Mouse (Mus musculus) stomach, postnatal 0 days (tissue): ENCODE measurements around the gene Sike1. TPM values are rescaled to one million over a fixed set of nuclear protein-coding genes. Genes with fewer than 3 reads are reported as not detected.
A peak's percentile ranks its signal among the peaks of the same experiment; 100 is the strongest.

ENCODE experiments used
- ATAC-seq: fragments of 200-750 bp; cut with Nextera tagmentation; 2 replicates; pipeline ENCODE4 v1.8.0; 2017; ENCODE audit not compliant: low FRiP score, low TSS enrichment
- DNase-seq: peaks from one replicate; pipeline ENCODE4 v3.0.0-alpha.2; 2016; ENCODE audit warnings: low spot score
- H3K27ac ChIP-seq: fragments of 300-500 bp; sonication (generic); replicated peaks from 2 replicates; pipeline ENCODE4 v1.5.1; 2014; ENCODE audit warnings: mild to moderate bottlenecking, control low read depth
- H3K27me3 ChIP-seq: fragments of 300-500 bp; sonication (generic); 2 replicates; pipeline ENCODE4 v1.6.1; 2014; ENCODE audit warnings: low read length; ENCODE audit not compliant: control insufficient read depth, insufficient read depth
- H3K36me3 ChIP-seq: fragments of 300-500 bp; sonication (generic); 2 replicates; pipeline ENCODE4 v1.6.1; 2014; ENCODE audit warnings: low read length, mixed read lengths; ENCODE audit not compliant: control insufficient read depth, insufficient read depth
- H3K4me1 ChIP-seq: fragments of 300-500 bp; sonication (generic); replicated peaks from 2 replicates; pipeline ENCODE4 v1.6.1; 2014; ENCODE audit warnings: antibody characterized with exemption; ENCODE audit not compliant: control insufficient read depth, insufficient read depth
- H3K4me2 ChIP-seq: fragments of 300-500 bp; sonication (generic); replicated peaks from 2 replicates; pipeline ENCODE4 v1.6.1; 2014; ENCODE audit warnings: low read depth, mild to moderate bottlenecking, control low read depth, moderate library complexity
- H3K4me3 ChIP-seq: fragments of 300-500 bp; sonication (generic); 2 replicates; pipeline ENCODE4 v1.5.1; 2014; ENCODE audit warnings: low read depth, low read length, control low read depth
- H3K9ac ChIP-seq: fragments of 300-500 bp; sonication (generic); 2 replicates; pipeline ENCODE4 v1.6.1; 2014; ENCODE audit warnings: mild to moderate bottlenecking, low read length, control low read depth, mixed read lengths
- H3K9me3 ChIP-seq: fragments of 300-500 bp; sonication (generic); 2 replicates; pipeline ENCODE4 v1.6.1; 2016; ENCODE audit warnings: low read length; ENCODE audit not compliant: control insufficient read depth
- CTCF ChIP-seq: IDR thresholded peaks from 2 replicates; pipeline ENCODE4 v1.5.1; 2016; ENCODE audit warnings: antibody characterized with exemption, low read depth, mild to moderate bottlenecking, moderate library complexity
- EP300 ChIP-seq: optimal IDR thresholded peaks from 2 replicates; pipeline ENCODE3; 2016; ENCODE audit warnings: antibody characterized with exemption
- WGBS: fragments of 180-500 bp; shearing (Covaris S2); extraction: QIAGEN DNeasy Blood & Tissue Kit; methylation state at CpG from one replicate; pipeline ENCODE4 v1.1.7; 2014; 5-methylcytosine and 5-hydroxymethylcytosine counted together
- polyA plus RNA-seq: library from polyadenylated mRNA; unstranded; fragments of >200 nt; fragmentation: Nextera tagmentation; extraction: Ambion mirVana; gene quantifications from 2 replicates; pipeline ENCODE4 v1.2.1, GENCODE M21; 2015

Sike1 gene
- polyA plus RNA-seq, 1 experiment from 2014 or later, result 45.2 TPM

- no peaks in the 10 kb centered on the region for H3K9me3 ChIP-seq
- H3K27ac ChIP-seq, result no peak overlapping the region
- H3K36me3 ChIP-seq, result no peaks in the 10 kb centered on the region
- H3K9ac ChIP-seq, result no peak overlapping the region
- WGBS, result 57% methylated on average over 2 of the region's 2 CpGs
- TF ChIP-seq EP300, result no peak
- no peak for TF ChIP-seq CTCF
- H3K4me2 ChIP-seq, result no peak overlapping the region
- no peak overlapping the region for H3K4me3 ChIP-seq
- H3K27me3 ChIP-seq, result no peaks in the 10 kb centered on the region
- ATAC-seq (no peak), DNase-seq (no peak)
- peaks cover 3% of the 10 kb centered on the region; the same call in 1 of the 2 replicates for H3K4me1 ChIP-seq
Measured at GRCm38 (mm10) chr3:103017350-103017749, 21.8 kb downstream of the Sike1 start.

DNA sequence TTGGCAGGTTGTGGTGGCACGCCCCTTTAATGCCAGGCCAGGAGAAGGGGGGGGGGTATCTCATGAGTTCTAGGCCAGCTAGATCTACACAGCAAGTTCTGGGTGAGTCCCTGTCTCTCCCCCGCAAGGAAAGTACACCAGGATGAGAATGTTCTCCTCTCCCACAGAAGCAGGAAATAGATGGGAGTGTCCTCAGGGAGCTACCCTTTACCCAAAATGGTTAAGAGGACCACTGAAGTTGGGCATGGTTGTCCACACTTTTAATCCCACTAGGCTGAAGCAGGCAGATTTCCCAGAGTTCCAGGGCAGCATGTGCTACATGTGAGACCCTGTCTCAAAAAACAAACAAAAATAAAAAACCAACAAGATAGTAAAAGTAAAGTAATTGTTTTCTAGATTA is 24.0 kb downstream of the Sike1 start:
- H3K36me3 ChIP-seq, result no peaks in the 10 kb centered on the region
- H3K27me3 ChIP-seq, result no peaks in the 10 kb centered on the region
- H3K9me3 ChIP-seq, result no peaks in the 10 kb centered on the region
- DNase-seq (no peak), ATAC-seq (no peak)
- WGBS, result 85% methylated on average over 2 of the region's 2 CpGs
- TF ChIP-seq EP300 (no peak), CTCF (no peak)
- peaks cover 3% of the 10 kb centered on the region; the same call in 1 of the 2 replicates for H3K4me1 ChIP-seq
- no peak overlapping the region for H3K4me3 ChIP-seq
- H3K9ac ChIP-seq, result no peak overlapping the region
- H3K4me2 ChIP-seq, result no peak overlapping the region
- no peak overlapping the region; the same call in 1 of the 2 replicates for H3K27ac ChIP-seq

- H3K4me3 ChIP-seq, result peak within 1 kb of the TSS; percentile 96
- peak within 1 kb of the TSS; percentile 69 for H3K4me2 ChIP-seq
- peak; percentile 97 for DNase-seq
- peak within 1 kb of the TSS; percentile 98 for H3K27ac ChIP-seq
- H3K4me1 ChIP-seq, result peaks cover 3% of the 10 kb centered on the region; the same call in 1 of the 2 replicates
- no peaks in the 10 kb centered on the region for H3K9me3 ChIP-seq
- TF ChIP-seq CTCF (peak; percentile 44; the same call in 1 of the 2 replicates), EP300 (peak; percentile 96)
- WGBS, result under 1% methylated on average over 55 of the region's 55 CpGs
- no peaks in the 10 kb centered on the region for H3K27me3 ChIP-seq
- ATAC-seq, result peak; percentile 97
- H3K9ac ChIP-seq, result peak within 1 kb of the TSS; percentile 98
- H3K36me3 ChIP-seq, result no peaks in the 10 kb centered on the region
Measured at GRCm38 (mm10) chr3:103020249-103020942, 24.9 kb downstream of the Sike1 start, which contains the start of gene Csde1. TSS of gene Csde1 (plus strand) at chr3:103020426.

- TF ChIP-seq CTCF, result no peak
- no peak for TF ChIP-seq EP300
- Histone ChIP-seq H3K27ac (peak overlapping the region; percentile 98), H3K36me3 (no peaks in the 10 kb centered on the region), H3K27me3 (no peaks in the 10 kb centered on the region), H3K4me3 (peak overlapping the region; percentile 96), H3K9ac (peak overlapping the region; percentile 98), H3K9me3 (no peaks in the 10 kb centered on the region), H3K4me1 (peaks cover 3% of the 10 kb centered on the region; the same call in 1 of the 2 replicates), H3K4me2 (peak overlapping the region; percentile 69)
- ATAC-seq, result peak; percentile 90
- under 1% methylated on average over 32 of the region's 37 CpGs for WGBS
- DNase-seq, result peak; percentile 93
Measured at GRCm38 (mm10) chr3:103020943-103021638, 25.6 kb downstream of the Sike1 start.

DNA sequence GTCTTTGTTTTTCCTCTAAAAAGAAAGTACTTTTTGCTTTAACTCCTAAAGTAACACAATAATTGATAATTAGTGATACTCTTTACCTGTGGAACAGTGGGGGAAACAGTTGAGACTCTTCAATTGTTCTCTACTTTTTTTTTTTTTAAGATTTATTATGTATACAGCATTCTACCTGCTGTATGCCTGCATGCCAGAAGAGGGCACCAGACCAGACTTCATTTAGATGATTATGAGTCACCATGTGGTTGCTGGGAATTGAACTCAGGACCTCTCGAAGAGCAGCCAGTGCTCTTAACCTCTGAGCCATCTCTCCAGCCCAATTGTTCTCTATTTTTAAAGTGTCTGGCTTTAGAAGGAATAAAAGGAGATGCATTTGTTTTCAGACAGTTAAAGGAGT is 30.7 kb downstream of the Sike1 start:
- no peak overlapping the region for H3K9ac ChIP-seq
- 88% methylated on average over 1 of the region's 1 CpGs for WGBS
- no peak for DNase-seq

DNA sequence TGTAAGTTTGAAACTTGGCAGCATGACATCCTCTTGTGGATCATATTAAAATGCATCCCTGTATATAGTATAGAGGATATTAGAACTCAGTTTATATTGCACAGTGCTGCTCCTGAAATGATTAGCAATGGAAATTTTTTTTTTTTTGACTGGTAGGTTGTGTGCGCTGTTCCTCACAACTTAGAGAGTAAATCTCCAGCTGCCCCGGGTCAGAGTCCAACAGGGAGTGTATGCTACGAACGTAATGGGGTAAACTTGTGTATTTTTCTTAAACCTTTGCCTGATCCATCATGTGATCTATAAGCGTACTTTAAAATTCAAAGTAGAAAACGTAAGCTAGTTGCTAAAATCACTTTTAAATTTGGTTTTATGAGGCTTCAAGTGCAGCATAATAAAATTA is 44.8 kb downstream of the Sike1 start:
- Histone ChIP-seq H3K4me3 (no peak overlapping the region), H3K4me1 (no peaks in the 10 kb centered on the region), H3K27me3 (no peaks in the 10 kb centered on the region), H3K9me3 (no peaks in the 10 kb centered on the region), H3K9ac (no peak overlapping the region), H3K4me2 (no peak overlapping the region), H3K36me3 (peaks cover 15% of the 10 kb centered on the region; the same call in 1 of the 2 replicates), H3K27ac (no peak overlapping the region)
- WGBS, result 73% methylated on average over 6 of the region's 6 CpGs
- DNase-seq (peak; percentile 24), ATAC-seq (no peak)
- no peak for TF ChIP-seq CTCF
- TF ChIP-seq EP300, result no peak

More for the DNA sequence above, 30.7 kb downstream of the Sike1 start:
- Histone ChIP-seq H3K9me3 (no peaks in the 10 kb centered on the region), H3K36me3 (peaks cover 7% of the 10 kb centered on the region), H3K4me1 (peaks cover 3% of the 10 kb centered on the region; the same call in 1 of the 2 replicates), H3K27me3 (no peaks in the 10 kb centered on the region), H3K4me3 (no peak overlapping the region), H3K4me2 (no peak overlapping the region), H3K27ac (no peak overlapping the region)
- no peak for ATAC-seq
- peak; percentile 59 for TF ChIP-seq CTCF
- TF ChIP-seq EP300, result no peak
